Mouse (Mus musculus): Measurements from ENCODE around the gene Gmppb. TPM values are rescaled to one million over a fixed set of nuclear protein-coding genes. Genes with fewer than 3 reads are reported as not detected.

Gmppb gene
- polyA plus RNA-seq, 1 experiment from 2014 or later: 21.4 TPM

- H3K4me1 ChIP-seq (ENCODE audit: control insufficient read depth, insufficient read depth, low read length): peaks cover 14% of the 10 kb centered on the region
- ATAC-seq (ENCODE audit: insufficient number of reproducible peaks, insufficient read depth, low FRiP score, low read depth): no peak
- H3K27me3 ChIP-seq (ENCODE audit: control insufficient read depth, insufficient read depth, low read length): no peaks in the 10 kb centered on the region
- peak overlapping the region; percentile 80 for H3K4me3 ChIP-seq (ENCODE audit: low read depth, low read length)
- peak overlapping the region; percentile 94 for H3K4me2 ChIP-seq (replicated peaks; ENCODE audit: low read depth, low read length)
- 43% methylated on average over 17 of the region's 17 CpGs for WGBS
- H3K36me3 ChIP-seq (ENCODE audit: control insufficient read depth, insufficient read depth, low read length): peaks cover 45% of the 10 kb centered on the region
- H3K9ac ChIP-seq (replicated peaks; ENCODE audit: low read depth, low read length): peak overlapping the region; percentile 4; the same call in 1 of the 2 replicates
- H3K27ac ChIP-seq (ENCODE audit: low read length): peak overlapping the region; percentile 76; the same call in 1 of the 2 replicates
- no peaks in the 10 kb centered on the region for H3K9me3 ChIP-seq (ENCODE audit: control insufficient read depth, low read depth, low read length)
These were observed 1.2 kb upstream of the Gmppb start for GRCm38 (mm10) chr9:108047601-108048565.

DNA sequence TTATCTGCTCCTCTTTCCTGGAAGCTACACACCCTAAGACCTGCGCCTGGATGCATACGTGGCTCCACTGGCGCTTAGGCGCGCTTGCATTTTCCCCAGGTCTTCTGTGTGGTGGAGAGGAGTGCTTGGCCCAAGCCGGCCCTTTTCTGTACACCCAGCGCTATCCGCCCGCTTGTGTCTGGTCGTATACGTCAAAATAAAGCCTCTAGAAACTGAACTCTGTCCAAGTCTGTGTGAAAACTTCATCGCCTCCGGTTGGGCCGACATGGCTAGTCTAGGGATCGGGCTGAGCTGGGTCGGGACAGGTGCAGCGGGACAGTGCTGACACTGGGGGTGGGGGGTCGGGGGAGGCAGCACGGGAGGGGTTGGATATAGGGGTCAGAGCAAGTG, 481 bp upstream of the Gmppb start:
- Histone ChIP-seq H3K36me3 (ENCODE audit: control insufficient read depth, insufficient read depth, low read length) (peaks cover 40% of the 10 kb centered on the region), H3K27me3 (ENCODE audit: control insufficient read depth, insufficient read depth, low read length) (no peaks in the 10 kb centered on the region), H3K9me3 (ENCODE audit: control insufficient read depth, low read depth, low read length) (no peaks in the 10 kb centered on the region), H3K4me3 (ENCODE audit: low read depth, low read length) (peak overlapping the region; percentile 80), H3K4me2 (replicated peaks; ENCODE audit: low read depth, low read length) (peak overlapping the region; percentile 94), H3K27ac (ENCODE audit: low read length) (peak overlapping the region; percentile 76; the same call in 1 of the 2 replicates), H3K4me1 (ENCODE audit: control insufficient read depth, insufficient read depth, low read length) (peaks cover 14% of the 10 kb centered on the region), H3K9ac (replicated peaks; ENCODE audit: low read depth, low read length) (0 out of 2 replicates have a peak overlapping the region, but pooled peaks have one; percentile 4)
- under 1% methylated on average over 19 of the region's 19 CpGs for WGBS
- ATAC-seq (ENCODE audit: insufficient number of reproducible peaks, insufficient read depth, low FRiP score, low read depth): peak; percentile 28

DNA sequence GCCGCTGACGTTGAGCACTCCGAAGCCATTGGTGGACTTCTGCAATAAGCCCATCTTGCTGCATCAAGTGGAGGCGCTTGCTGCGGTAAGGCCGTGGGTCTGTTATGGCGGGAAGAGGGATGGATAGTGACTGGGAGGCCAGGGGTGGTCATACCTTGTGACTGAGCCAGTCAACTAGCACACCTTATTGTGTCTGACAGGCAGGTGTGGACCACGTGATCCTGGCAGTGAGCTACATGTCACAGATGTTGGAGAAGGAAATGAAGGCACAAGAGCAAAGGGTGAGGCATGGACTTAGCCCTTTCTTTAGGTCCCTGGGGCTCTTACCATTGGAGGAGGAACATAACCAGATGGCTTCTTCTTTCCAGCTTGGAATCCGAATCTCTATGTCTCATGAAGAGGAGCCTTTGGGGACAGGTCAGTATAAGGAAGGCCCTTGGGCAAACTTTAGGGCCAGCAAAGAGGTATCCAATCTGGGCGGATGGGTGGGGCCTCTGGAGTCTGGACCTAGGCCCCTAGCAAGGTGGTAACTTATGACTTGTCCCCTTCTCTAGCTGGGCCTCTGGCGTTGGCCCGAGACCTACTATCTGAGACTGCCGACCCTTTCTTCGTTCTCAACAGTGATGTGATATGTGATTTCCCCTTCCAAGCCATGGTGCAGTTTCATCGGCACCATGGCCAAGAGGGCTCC, 664 bp downstream of the Gmppb start:
- no peaks in the 10 kb centered on the region for H3K9me3 ChIP-seq (ENCODE audit: control insufficient read depth, low read depth, low read length)
- H3K4me2 ChIP-seq (replicated peaks; ENCODE audit: low read depth, low read length): peak overlapping the region; percentile 94
- H3K4me3 ChIP-seq (ENCODE audit: low read depth, low read length): peak overlapping the region; percentile 80
- WGBS: 42% methylated on average over 15 of the region's 15 CpGs
- H3K27me3 ChIP-seq (ENCODE audit: control insufficient read depth, insufficient read depth, low read length): no peaks in the 10 kb centered on the region
- H3K9ac ChIP-seq (replicated peaks; ENCODE audit: low read depth, low read length): peak overlapping the region; percentile 73
- ATAC-seq (ENCODE audit: insufficient number of reproducible peaks, insufficient read depth, low FRiP score, low read depth): no peak
- H3K4me1 ChIP-seq (ENCODE audit: control insufficient read depth, insufficient read depth, low read length): peaks cover 14% of the 10 kb centered on the region
- peaks cover 48% of the 10 kb centered on the region for H3K36me3 ChIP-seq (ENCODE audit: control insufficient read depth, insufficient read depth, low read length)
- peak overlapping the region; percentile 58 for H3K27ac ChIP-seq (ENCODE audit: low read length)

DNA sequence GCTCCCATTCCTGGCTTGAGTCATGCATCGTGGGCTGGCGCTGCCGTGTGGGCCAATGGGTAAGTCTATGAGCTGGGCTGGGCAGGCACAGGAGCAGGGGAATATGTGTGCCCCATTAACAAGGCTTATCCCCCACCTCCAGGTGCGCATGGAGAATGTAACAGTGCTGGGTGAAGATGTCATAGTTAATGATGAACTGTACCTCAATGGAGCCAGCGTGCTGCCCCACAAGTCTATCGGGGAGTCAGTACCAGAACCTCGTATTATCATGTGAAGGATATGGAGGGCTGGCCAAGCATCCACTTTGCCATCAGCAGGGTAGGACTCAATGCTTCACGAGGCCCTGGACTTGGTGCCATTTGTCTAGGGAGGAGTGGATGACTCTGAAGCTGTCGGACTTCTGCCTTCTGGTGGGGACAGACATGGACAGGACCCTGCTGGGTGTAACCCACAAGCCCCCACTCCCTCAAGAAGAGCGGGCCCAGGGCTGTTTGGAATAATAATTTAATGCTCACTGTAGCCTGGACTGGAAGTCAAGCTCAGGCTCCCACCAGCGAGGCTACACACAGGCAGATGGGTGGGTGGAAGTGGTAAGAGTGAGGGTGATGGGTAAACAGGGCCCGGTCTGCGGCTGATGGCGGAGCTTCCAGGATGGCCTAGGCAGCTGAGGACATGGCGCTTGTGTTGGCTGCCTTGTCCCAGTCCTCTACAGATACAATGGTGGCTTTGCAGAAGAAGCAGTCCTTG, 2.3 kb downstream of the Gmppb start:
- Histone ChIP-seq H3K27me3 (ENCODE audit: control insufficient read depth, insufficient read depth, low read length) (no peaks in the 10 kb centered on the region), H3K9ac (replicated peaks; ENCODE audit: low read depth, low read length) (no peak overlapping the region), H3K27ac (ENCODE audit: low read length) (no peak overlapping the region), H3K4me1 (ENCODE audit: control insufficient read depth, insufficient read depth, low read length) (peaks cover 14% of the 10 kb centered on the region), H3K9me3 (ENCODE audit: control insufficient read depth, low read depth, low read length) (no peaks in the 10 kb centered on the region), H3K36me3 (ENCODE audit: control insufficient read depth, insufficient read depth, low read length) (peaks cover 37% of the 10 kb centered on the region; the same call in 1 of the 2 replicates), H3K4me3 (ENCODE audit: low read depth, low read length) (no peak overlapping the region), H3K4me2 (replicated peaks; ENCODE audit: low read depth, low read length) (no peak overlapping the region)
- no peak for ATAC-seq (ENCODE audit: insufficient number of reproducible peaks, insufficient read depth, low FRiP score, low read depth)
- 92% methylated on average over 15 of the region's 15 CpGs for WGBS

- no peaks in the 10 kb centered on the region for H3K27me3 ChIP-seq (ENCODE audit: control insufficient read depth, insufficient read depth, low read length)
- no peak for ATAC-seq (ENCODE audit: insufficient number of reproducible peaks, insufficient read depth, low FRiP score, low read depth)
- H3K4me3 ChIP-seq (ENCODE audit: low read depth, low read length): no peak overlapping the region
- H3K9me3 ChIP-seq (ENCODE audit: control insufficient read depth, low read depth, low read length): no peaks in the 10 kb centered on the region
- H3K4me2 ChIP-seq (replicated peaks; ENCODE audit: low read depth, low read length): no peak overlapping the region
- H3K27ac ChIP-seq (ENCODE audit: low read length): no peak overlapping the region
- H3K36me3 ChIP-seq (ENCODE audit: control insufficient read depth, insufficient read depth, low read length): peaks cover 32% of the 10 kb centered on the region; the same call in 1 of the 2 replicates
- WGBS: 81% methylated on average over 4 of the region's 4 CpGs
- peaks cover 14% of the 10 kb centered on the region for H3K4me1 ChIP-seq (ENCODE audit: control insufficient read depth, insufficient read depth, low read length)
- no peak overlapping the region for H3K9ac ChIP-seq (replicated peaks; ENCODE audit: low read depth, low read length)
These were observed 2.8 kb downstream of the Gmppb start for GRCm38 (mm10) chr9:108051931-108052220.

DNA sequence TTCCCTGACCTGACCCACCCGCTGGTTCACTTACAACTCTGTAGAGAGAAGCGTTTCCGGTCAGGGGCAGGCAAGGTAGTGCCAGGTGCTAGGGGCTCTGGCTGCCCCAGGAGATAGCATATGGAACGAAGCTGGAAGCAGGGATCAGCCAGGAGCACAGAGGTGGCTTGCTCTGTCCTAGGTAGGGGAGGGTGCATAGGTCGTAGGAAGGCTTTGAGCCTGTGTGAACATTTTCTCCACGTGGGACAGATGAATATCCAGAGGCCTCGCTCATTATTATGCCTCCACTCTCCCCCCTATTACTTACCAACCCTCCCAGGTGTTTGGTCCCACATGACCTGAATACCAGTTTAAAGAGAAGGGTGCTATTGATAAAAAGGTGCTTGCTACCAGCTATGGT, 3.4 kb downstream of the Gmppb start:
- peaks cover 26% of the 10 kb centered on the region; the same call in 1 of the 2 replicates for H3K36me3 ChIP-seq (ENCODE audit: control insufficient read depth, insufficient read depth, low read length)
- no peak overlapping the region for H3K4me3 ChIP-seq (ENCODE audit: low read depth, low read length)
- WGBS: 74% methylated on average over 7 of the region's 7 CpGs
- H3K27ac ChIP-seq (ENCODE audit: low read length): peak overlapping the region; percentile 15; the same call in 1 of the 2 replicates
- H3K9me3 ChIP-seq (ENCODE audit: control insufficient read depth, low read depth, low read length): no peaks in the 10 kb centered on the region
- no peak overlapping the region for H3K9ac ChIP-seq (replicated peaks; ENCODE audit: low read depth, low read length)
- H3K4me2 ChIP-seq (replicated peaks; ENCODE audit: low read depth, low read length): no peak overlapping the region
- peaks cover 14% of the 10 kb centered on the region for H3K4me1 ChIP-seq (ENCODE audit: control insufficient read depth, insufficient read depth, low read length)
- no peaks in the 10 kb centered on the region for H3K27me3 ChIP-seq (ENCODE audit: control insufficient read depth, insufficient read depth, low read length)
- no peak for ATAC-seq (ENCODE audit: insufficient number of reproducible peaks, insufficient read depth, low FRiP score, low read depth)

GRCm38 (mm10) chr9:108052885-108053664, 4.0 kb downstream of the Gmppb start, which contains the start of gene Amigo3:
Gene Amigo3, plus strand, starts transcription at chr9:108053159.
- Histone ChIP-seq H3K4me3 (ENCODE audit: low read depth, low read length) (peak within 1 kb of the TSS; percentile 7; the same call in 1 of the 2 replicates), H3K36me3 (ENCODE audit: control insufficient read depth, insufficient read depth, low read length) (peaks cover 26% of the 10 kb centered on the region; the same call in 1 of the 2 replicates), H3K9ac (replicated peaks; ENCODE audit: low read depth, low read length) (no peak within 1 kb of the TSS), H3K9me3 (ENCODE audit: control insufficient read depth, low read depth, low read length) (no peaks in the 10 kb centered on the region), H3K27ac (ENCODE audit: low read length) (peak within 1 kb of the TSS; percentile 22), H3K4me2 (replicated peaks; ENCODE audit: low read depth, low read length) (peak within 1 kb of the TSS; percentile 33), H3K4me1 (ENCODE audit: control insufficient read depth, insufficient read depth, low read length) (peaks cover 10% of the 10 kb centered on the region), H3K27me3 (ENCODE audit: control insufficient read depth, insufficient read depth, low read length) (no peaks in the 10 kb centered on the region)
- WGBS: 58% methylated on average over 20 of the region's 20 CpGs
- ATAC-seq (ENCODE audit: insufficient number of reproducible peaks, insufficient read depth, low FRiP score, low read depth): peak; percentile 66
